Mouse (Mus musculus) duodenum, adult 2 months (tissue): ENCODE results near the gene Nucb2. TPM values are rescaled to one million over a fixed set of nuclear protein-coding genes. Genes with fewer than 3 reads are reported as not detected.

Experiments used
- polyA plus RNA-seq: library from polyadenylated mRNA; depleted of rRNA; stranded (reverse); fragments of >200 nt; gene quantifications from 2 replicates; pipeline ENCODE4 v1.2.3, GENCODE M21; 2012; ENCODE audit warnings: low replicate concordance; rRNA removed

The Nucb2 gene
- polyA plus RNA-seq: 0.89 TPM in 1 of 2 replicates, not detected in the other

GRCm38 (mm10) chr7:116503879-116504817, at the start of gene Nucb2:
Gene Nucb2, plus strand, starts transcription at chr7:116504369.

Other genes with a start within 250 kb of the Nucb2 start
- gene Plekha7, start 196.0 kb upstream of the Nucb2 start, polyA plus RNA-seq: 24.2 and 29.2 TPM in 2 replicates
- gene Rps13, start 170.2 kb upstream of the Nucb2 start, polyA plus RNA-seq: 29.0 and 62.6 TPM in 2 replicates
- gene Pik3c2a, start 60.9 kb upstream of the Nucb2 start, polyA plus RNA-seq: 0.69 and 2.1 TPM in 2 replicates